Mouse (Mus musculus) natural killer cell, adult 2 months (primary cell): ENCODE measurements around the gene Slc12a8.
A peak's percentile ranks its signal among the peaks of the same experiment; 100 is the strongest.

Experiments used
- DNase-seq, 2 experiments: peaks; one replicate each; pipeline ENCODE4 v3.0.0; 2022; ENCODE audit warnings: low spot score in 2 of 2

The Slc12a8 gene

GRCm38 (mm10) chr16:33675151-33675847 is 158.2 kb downstream of the Slc12a8 start:
- no peak for DNase-seq

DNA sequence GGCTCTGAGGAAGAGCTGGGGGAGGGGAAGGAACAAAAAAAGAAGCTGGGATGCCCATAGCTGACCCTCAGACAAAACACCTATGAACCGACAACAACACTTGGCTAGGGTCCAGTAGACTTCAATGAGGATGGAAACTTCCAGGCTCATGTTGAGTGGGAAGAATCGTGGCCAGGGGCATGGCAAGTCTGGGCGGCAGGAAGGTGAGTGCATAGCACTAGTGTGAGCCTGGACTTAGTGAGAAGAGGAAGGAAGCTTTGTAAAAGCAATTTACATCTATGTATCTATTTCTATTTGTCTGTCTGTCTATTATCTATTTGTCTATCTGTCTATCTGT is 158.7 kb downstream of the Slc12a8 start:
- DNase-seq = no peak

DNA sequence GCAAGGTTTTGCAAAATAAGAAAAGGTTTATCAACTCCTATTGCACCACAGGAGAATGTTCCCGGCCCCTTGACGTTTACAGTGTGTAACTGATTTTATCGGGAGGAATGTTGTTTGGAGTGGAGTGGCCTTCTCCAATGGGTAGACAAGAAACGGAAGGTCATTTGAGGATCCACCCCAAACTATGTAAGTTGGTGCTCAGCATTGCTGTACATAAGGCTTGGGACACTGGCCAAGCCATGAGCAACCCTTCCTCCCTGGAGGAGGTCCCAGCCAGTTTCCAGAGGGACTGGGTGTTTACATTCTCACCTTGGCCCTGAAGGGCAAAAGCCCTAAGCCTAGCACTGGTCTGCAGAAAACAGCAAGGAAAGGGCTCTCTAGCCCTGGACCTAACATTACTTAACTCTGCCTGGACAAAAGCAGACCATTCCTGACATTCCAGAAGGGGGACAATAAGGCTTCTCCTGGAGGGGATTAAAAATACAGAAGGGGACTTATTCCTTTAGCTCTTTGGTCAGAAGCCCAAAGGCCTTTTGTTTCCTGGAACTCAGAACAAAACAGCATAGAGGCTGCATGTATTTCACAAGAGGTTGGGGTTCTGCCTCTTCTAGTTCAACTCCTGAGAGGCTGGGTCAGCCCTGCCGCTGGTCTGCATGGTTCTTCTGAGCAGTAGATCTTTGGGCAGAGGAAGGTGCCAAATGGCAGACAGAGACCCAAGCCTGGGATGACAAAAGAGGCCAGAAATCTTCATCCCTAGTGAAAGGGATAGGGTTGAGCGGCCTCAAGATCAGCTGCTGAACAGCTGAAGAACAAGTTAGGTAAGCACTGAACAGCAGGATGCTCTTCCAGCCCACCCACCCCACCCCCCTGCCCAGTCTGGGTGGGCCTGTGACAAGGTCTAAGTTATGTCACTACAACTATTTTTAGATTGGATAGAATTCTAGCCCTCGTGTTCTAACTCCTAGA is 159.5 kb downstream of the Slc12a8 start:
- DNase-seq = no peak

DNA sequence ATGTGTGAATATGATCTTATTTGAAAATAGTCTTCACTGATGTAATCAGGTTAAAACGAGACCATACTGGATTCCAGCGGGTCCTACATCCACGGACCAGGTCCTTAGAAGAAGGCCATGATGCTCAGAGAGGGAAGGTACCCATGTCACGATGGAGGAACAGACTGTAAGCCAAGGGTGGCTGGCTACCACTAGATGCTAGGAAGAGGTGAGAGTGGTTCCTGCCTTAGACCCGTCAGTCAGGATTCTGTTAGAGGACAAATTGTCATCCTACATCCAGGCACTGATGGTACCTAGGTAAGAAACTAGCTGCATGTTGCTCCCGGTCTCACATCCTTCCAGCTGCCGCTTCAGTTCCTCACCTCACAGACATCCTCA is 160.2 kb downstream of the Slc12a8 start:
- DNase-seq = no peak

GRCm38 (mm10) chr16:33677901-33678300 is 160.8 kb downstream of the Slc12a8 start:
- no peak for DNase-seq

- DNase-seq = no peak
These were observed 163.1 kb downstream of the Slc12a8 start for GRCm38 (mm10) chr16:33680271-33680670.

DNA sequence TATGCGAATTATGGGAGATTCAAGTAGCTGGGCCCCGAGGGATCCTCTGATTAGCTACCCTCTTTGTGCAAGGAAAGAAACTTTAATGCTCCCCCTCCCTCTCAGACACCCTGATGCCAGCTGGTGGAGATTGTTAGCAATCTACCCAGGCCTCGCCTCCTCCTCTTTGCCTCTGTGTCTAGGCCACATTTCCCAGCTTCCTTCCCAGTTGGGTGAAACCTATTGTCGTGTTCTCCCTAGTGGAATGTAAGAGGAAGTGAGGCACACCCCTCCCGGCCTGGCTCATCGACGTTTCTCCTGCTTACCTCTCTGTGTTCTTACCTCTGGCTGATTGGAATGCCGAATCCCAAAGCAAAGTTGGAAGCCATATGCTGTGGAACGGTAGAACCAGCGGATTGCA is 163.7 kb downstream of the Slc12a8 start:
- no peak for DNase-seq

GRCm38 (mm10) chr16:33681661-33682060 is 164.5 kb downstream of the Slc12a8 start:
- no peak for DNase-seq

DNA sequence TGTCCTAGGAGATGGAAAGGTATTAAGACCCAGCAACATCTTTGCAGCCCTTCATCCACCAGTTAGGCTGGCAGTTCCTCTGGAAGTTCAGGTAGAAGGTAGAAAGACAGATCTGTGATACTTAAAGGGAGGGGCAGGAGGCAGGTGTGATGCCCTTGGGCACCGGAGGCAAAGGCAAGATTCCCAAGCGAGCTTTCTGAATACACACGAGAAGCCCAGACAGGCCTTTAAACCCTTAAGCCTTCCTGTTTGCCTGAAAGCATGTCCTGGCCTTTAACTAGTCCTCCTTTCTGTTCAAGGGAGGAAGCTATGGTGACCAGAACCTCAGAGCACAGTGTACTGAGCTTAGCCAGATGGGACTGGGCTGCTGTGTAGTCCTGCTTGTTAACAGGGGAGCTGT is 165.5 kb downstream of the Slc12a8 start:
- DNase-seq = no peak

DNA sequence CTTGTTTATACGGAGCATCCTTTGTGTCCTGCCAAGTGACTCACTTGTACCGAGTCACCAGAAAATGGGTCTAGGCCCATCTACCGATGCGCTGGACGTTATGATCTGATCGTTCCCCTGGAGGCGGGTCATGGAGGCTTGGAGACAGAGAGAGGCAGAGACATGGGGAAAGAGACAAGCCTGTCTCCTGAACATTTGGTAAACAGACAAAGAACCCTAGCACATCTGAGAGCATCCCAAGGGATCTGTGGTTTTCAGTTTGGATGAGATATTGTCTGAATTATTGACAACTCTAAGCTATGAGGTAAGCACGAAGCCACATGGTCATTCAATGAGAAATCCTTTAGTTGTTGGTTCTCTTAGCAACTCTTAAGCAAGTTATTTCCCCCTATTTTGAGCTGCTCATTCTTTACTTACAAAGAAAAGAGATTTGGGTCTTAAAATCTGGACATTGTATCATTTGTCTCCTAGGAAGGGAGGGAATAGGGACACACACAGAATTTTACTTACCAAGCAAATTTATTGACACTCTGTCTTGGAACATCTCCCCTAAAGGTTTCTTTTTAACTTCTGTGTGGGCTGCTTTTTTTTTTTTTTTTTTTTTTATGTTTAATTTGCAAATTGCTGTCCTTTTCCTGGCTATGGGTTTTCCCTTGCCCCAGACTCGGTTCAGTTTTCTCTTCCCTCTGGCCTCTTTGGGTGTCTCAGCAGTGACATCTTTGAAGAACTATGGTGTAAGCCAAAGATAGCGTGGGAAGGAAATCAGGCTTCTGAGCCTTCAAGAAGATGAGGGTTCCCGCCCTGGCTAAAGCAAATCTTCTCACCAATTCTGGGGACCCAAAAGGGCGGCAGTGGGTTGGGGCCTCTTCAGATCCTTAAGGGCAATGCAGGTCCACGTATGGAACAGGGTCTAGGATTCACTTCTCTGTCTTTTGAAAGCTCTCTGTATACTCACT is 166.4 kb downstream of the Slc12a8 start:
- DNase-seq = no peak

DNA sequence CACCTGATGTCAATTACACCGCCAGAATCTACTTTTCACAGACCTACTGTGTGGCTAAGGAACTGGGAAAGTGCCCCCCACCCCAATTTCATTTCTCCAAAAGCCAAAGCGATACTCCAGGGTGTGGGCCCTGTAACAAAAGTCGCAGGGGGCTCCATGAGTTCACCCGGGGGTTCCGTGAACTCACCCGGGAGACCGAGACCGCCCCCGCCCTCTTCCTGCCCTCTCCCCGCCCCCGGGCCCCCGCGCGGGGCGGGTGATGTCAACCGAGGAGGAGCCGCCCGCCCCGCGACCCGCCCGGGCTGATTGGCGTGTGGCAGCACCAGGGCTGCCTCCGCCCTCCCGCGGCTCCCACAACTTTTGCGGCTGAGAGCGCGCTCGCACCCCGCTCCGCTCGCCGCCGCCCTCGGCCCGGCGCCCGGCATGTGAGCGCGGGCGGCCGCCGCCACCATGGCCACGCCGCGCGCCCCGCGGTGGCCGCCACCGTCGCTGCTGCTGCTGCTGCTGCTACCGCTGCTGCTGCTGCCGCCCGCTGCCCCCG is 167.1 kb downstream of the Slc12a8 start, which contains the start of gene Heg1:
TSS of gene Heg1 (plus strand) at position 209 of the 541 bp plus-strand sequence.
- peak; percentile 38 to 70 for DNase-seq

GRCm38 (mm10) chr16:33684703-33685701 is 167.9 kb downstream of the Slc12a8 start:
- DNase-seq = no peak

GRCm38 (mm10) chr16:33686056-33686455 is 168.9 kb downstream of the Slc12a8 start:
- DNase-seq = no peak

GRCm38 (mm10) chr16:33687724-33688123 is 170.6 kb downstream of the Slc12a8 start:
- peak; percentile 50 to 55 for DNase-seq

- DNase-seq = peak; percentile 25 to 57
These were observed 174.0 kb downstream of the Slc12a8 start for GRCm38 (mm10) chr16:33690975-33691747.

DNA sequence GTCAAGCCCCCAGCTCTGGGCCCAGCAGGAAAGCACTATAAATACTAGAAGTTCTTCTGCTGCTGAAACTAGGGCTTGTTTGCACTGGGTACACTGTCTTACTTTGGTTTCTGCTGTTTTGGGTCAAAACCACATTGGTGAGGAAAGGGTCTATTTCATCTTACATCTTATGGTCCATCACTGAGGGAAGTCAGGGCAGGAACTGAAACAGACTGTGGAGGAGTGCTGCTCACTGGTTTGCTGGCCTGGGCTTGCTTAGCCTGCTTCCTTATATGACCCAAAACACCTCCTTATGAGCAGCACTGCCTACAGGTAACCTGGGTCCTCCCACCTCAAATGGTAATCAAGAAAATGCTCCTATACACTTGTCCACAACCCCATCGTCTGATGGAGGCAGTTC is 176.4 kb downstream of the Slc12a8 start:
- DNase-seq = no peak

- no peak for DNase-seq
These were observed 179.9 kb downstream of the Slc12a8 start for GRCm38 (mm10) chr16:33696811-33697575.

- DNase-seq = no peak
These were observed 180.6 kb downstream of the Slc12a8 start for GRCm38 (mm10) chr16:33697576-33698276.
